Mouse (Mus musculus) limb, embryonic 10.5 days (tissue): ENCODE measurements around the gene Klc4. TPM values are rescaled to one million over a fixed set of nuclear protein-coding genes. Genes with fewer than 3 reads are reported as not detected.

ENCODE experiments used
- DNase-seq: peaks from one replicate; pipeline ENCODE4 v3.0.0-alpha.2; 2017; ENCODE audit warnings: low spot score
- H3K27ac ChIP-seq: fragments of 300-500 bp; sonication (generic); 2 replicates; pipeline ENCODE4 v1.5.1; 2016; ENCODE audit warnings: mild to moderate bottlenecking
- H3K27me3 ChIP-seq: fragments of 300-500 bp; sonication (generic); 2 replicates; pipeline ENCODE4 v1.6.1; 2016; ENCODE audit warnings: low read depth, mild to moderate bottlenecking; ENCODE audit not compliant: poor library complexity, severe bottlenecking
- H3K36me3 ChIP-seq: fragments of 300-500 bp; sonication (generic); 2 replicates; pipeline ENCODE4 v1.6.1; 2016; ENCODE audit warnings: mild to moderate bottlenecking, moderate library complexity
- H3K4me1 ChIP-seq: fragments of 300-500 bp; sonication (generic); 2 replicates; pipeline ENCODE4 v1.6.1; 2016
- H3K4me3 ChIP-seq: fragments of 300-500 bp; sonication (generic); 2 replicates; pipeline ENCODE4 v1.5.1; 2016; ENCODE audit warnings: mild to moderate bottlenecking, moderate library complexity
- H3K9me3 ChIP-seq: fragments of 300-500 bp; sonication (generic); replicated peaks from 2 replicates; pipeline ENCODE4 v1.6.1; 2016; ENCODE audit warnings: mild to moderate bottlenecking
- WGBS: fragments of 180-500 bp; shearing (Covaris S2); methylation state at CpG from one replicate; pipeline ENCODE4 v1.1.7; 2016; 5-methylcytosine and 5-hydroxymethylcytosine counted together
- polyA plus RNA-seq: library from polyadenylated mRNA; unstranded; fragments of >200 nt; fragmentation: Nextera tagmentation; extraction: Ambion mirVana; gene quantifications from 2 replicates; pipeline ENCODE4 v1.2.1, GENCODE M21; 2016

The Klc4 gene
- polyA plus RNA-seq, 1 experiment from 2014 or later, result 28.8 TPM

GRCm38 (mm10) chr17:46624598-46624997 lies 21.2 kb downstream of the Klc4 start:
- no peak for DNase-seq
- no peaks in the 10 kb centered on the region for H3K9me3 ChIP-seq
- no peaks in the 10 kb centered on the region for H3K27me3 ChIP-seq
- H3K36me3 ChIP-seq, result 0 out of 2 replicates have a peak, but pooled peaks cover 4% of the 10 kb centered on the region
- H3K27ac ChIP-seq, result peak overlapping the region; percentile 71
- peak overlapping the region; percentile 18 for H3K4me3 ChIP-seq
- 46% methylated on average over 12 of the region's 12 CpGs for WGBS
- peaks cover 97% of the 10 kb centered on the region for H3K4me1 ChIP-seq

GRCm38 (mm10) chr17:46623819-46624557 lies 21.8 kb downstream of the Klc4 start:
- Histone ChIP-seq H3K4me1 (peaks cover 97% of the 10 kb centered on the region), H3K27ac (peak overlapping the region; percentile 71), H3K4me3 (peak overlapping the region; percentile 18), H3K36me3 (0 out of 2 replicates have a peak, but pooled peaks cover 4% of the 10 kb centered on the region), H3K9me3 (no peaks in the 10 kb centered on the region), H3K27me3 (no peaks in the 10 kb centered on the region)
- 31% methylated on average over 10 of the region's 10 CpGs for WGBS
- DNase-seq, result no peak

GRCm38 (mm10) chr17:46622269-46622668 lies 23.6 kb downstream of the Klc4 start:
- 73% methylated on average over 11 of the region's 11 CpGs for WGBS
- peak overlapping the region; percentile 54; the same call in 1 of the 2 replicates for H3K27ac ChIP-seq
- 0 out of 2 replicates have a peak, but pooled peaks cover 4% of the 10 kb centered on the region for H3K36me3 ChIP-seq
- no peaks in the 10 kb centered on the region for H3K9me3 ChIP-seq
- no peaks in the 10 kb centered on the region for H3K27me3 ChIP-seq
- H3K4me1 ChIP-seq, result peaks cover 100% of the 10 kb centered on the region
- no peak for DNase-seq
- H3K4me3 ChIP-seq, result no peak overlapping the region

- WGBS, result 53% methylated on average over 15 of the region's 15 CpGs
- Histone ChIP-seq H3K4me1 (peaks cover 100% of the 10 kb centered on the region), H3K27me3 (no peaks in the 10 kb centered on the region), H3K4me3 (peak overlapping the region; percentile 14; the same call in 1 of the 2 replicates), H3K36me3 (0 out of 2 replicates have a peak, but pooled peaks cover 4% of the 10 kb centered on the region), H3K27ac (peak overlapping the region; percentile 98), H3K9me3 (no peaks in the 10 kb centered on the region)
- no peak for DNase-seq
These were observed 24.5 kb downstream of the Klc4 start for GRCm38 (mm10) chr17:46621324-46621723.

GRCm38 (mm10) chr17:46619683-46620357 lies 26.0 kb downstream of the Klc4 start:
- 24% methylated on average over 16 of the region's 16 CpGs for WGBS
- Histone ChIP-seq H3K27ac (peak overlapping the region; percentile 98), H3K9me3 (no peaks in the 10 kb centered on the region), H3K27me3 (no peaks in the 10 kb centered on the region), H3K4me3 (peak overlapping the region; percentile 42), H3K36me3 (0 out of 2 replicates have a peak, but pooled peaks cover 9% of the 10 kb centered on the region), H3K4me1 (peaks cover 100% of the 10 kb centered on the region)
- peak; percentile 48 for DNase-seq

GRCm38 (mm10) chr17:46618769-46619682 lies 26.8 kb downstream of the Klc4 start:
- Histone ChIP-seq H3K4me1 (peaks cover 99% of the 10 kb centered on the region), H3K9me3 (no peaks in the 10 kb centered on the region), H3K4me3 (peak overlapping the region; percentile 42), H3K36me3 (0 out of 2 replicates have a peak, but pooled peaks cover 9% of the 10 kb centered on the region), H3K27me3 (no peaks in the 10 kb centered on the region), H3K27ac (peak overlapping the region; percentile 98)
- peak; percentile 77 for DNase-seq
- 2% methylated on average over 27 of the region's 27 CpGs for WGBS

GRCm38 (mm10) chr17:46618394-46618768 lies 27.4 kb downstream of the Klc4 start:
- H3K4me3 ChIP-seq, result peak overlapping the region; percentile 42
- no peak for DNase-seq
- under 1% methylated on average over 6 of the region's 6 CpGs for WGBS
- H3K9me3 ChIP-seq, result no peaks in the 10 kb centered on the region
- peak overlapping the region; percentile 98 for H3K27ac ChIP-seq
- H3K36me3 ChIP-seq, result 0 out of 2 replicates have a peak, but pooled peaks cover 9% of the 10 kb centered on the region
- H3K4me1 ChIP-seq, result peaks cover 99% of the 10 kb centered on the region
- no peaks in the 10 kb centered on the region for H3K27me3 ChIP-seq

- 13% methylated on average over 12 of the region's 12 CpGs for WGBS
- Histone ChIP-seq H3K9me3 (no peaks in the 10 kb centered on the region), H3K4me3 (peak overlapping the region; percentile 42), H3K27me3 (no peaks in the 10 kb centered on the region), H3K27ac (peak overlapping the region; percentile 98), H3K36me3 (0 out of 2 replicates have a peak, but pooled peaks cover 9% of the 10 kb centered on the region), H3K4me1 (peaks cover 99% of the 10 kb centered on the region)
- no peak for DNase-seq
These were observed 28.0 kb downstream of the Klc4 start for GRCm38 (mm10) chr17:46617799-46618198.

- peak; percentile 48 for DNase-seq
- Histone ChIP-seq H3K4me3 (peak overlapping the region; percentile 21), H3K4me1 (peaks cover 88% of the 10 kb centered on the region), H3K27me3 (no peaks in the 10 kb centered on the region), H3K27ac (peak overlapping the region; percentile 78), H3K9me3 (no peaks in the 10 kb centered on the region), H3K36me3 (peaks cover 27% of the 10 kb centered on the region)
- WGBS, result 18% methylated on average over 3 of the region's 3 CpGs
These were observed 32.6 kb downstream of the Klc4 start for GRCm38 (mm10) chr17:46613229-46613628.

GRCm38 (mm10) chr17:46612820-46613219 lies 33.0 kb downstream of the Klc4 start:
- 29% methylated on average over 4 of the region's 4 CpGs for WGBS
- Histone ChIP-seq H3K9me3 (no peaks in the 10 kb centered on the region), H3K4me3 (peak overlapping the region; percentile 21), H3K27me3 (no peaks in the 10 kb centered on the region), H3K27ac (peak overlapping the region; percentile 78), H3K36me3 (peaks cover 30% of the 10 kb centered on the region), H3K4me1 (peaks cover 84% of the 10 kb centered on the region)
- DNase-seq, result no peak

- Histone ChIP-seq H3K36me3 (peaks cover 32% of the 10 kb centered on the region), H3K9me3 (no peaks in the 10 kb centered on the region), H3K27me3 (no peaks in the 10 kb centered on the region), H3K27ac (peak overlapping the region; percentile 78), H3K4me3 (no peak overlapping the region), H3K4me1 (peaks cover 78% of the 10 kb centered on the region)
- WGBS, result 52% methylated on average over 2 of the region's 2 CpGs
- DNase-seq, result no peak
These were observed 33.6 kb downstream of the Klc4 start for GRCm38 (mm10) chr17:46612189-46612588.

- WGBS, result 91% methylated on average over 6 of the region's 6 CpGs
- Histone ChIP-seq H3K4me3 (no peak overlapping the region), H3K27ac (0 out of 2 replicates have a peak overlapping the region, but pooled peaks have one; percentile 78), H3K4me1 (peaks cover 69% of the 10 kb centered on the region), H3K36me3 (peaks cover 32% of the 10 kb centered on the region), H3K27me3 (no peaks in the 10 kb centered on the region), H3K9me3 (no peaks in the 10 kb centered on the region)
- no peak for DNase-seq
These were observed 34.5 kb downstream of the Klc4 start for GRCm38 (mm10) chr17:46611316-46611715.
